Mouse (Mus musculus): Measurements from ENCODE around the gene Bmp5. TPM values are rescaled to one million over a fixed set of nuclear protein-coding genes. Genes with fewer than 3 reads are reported as not detected.

The Bmp5 gene
- polyA plus RNA-seq, 1 experiment: not detected

DNA sequence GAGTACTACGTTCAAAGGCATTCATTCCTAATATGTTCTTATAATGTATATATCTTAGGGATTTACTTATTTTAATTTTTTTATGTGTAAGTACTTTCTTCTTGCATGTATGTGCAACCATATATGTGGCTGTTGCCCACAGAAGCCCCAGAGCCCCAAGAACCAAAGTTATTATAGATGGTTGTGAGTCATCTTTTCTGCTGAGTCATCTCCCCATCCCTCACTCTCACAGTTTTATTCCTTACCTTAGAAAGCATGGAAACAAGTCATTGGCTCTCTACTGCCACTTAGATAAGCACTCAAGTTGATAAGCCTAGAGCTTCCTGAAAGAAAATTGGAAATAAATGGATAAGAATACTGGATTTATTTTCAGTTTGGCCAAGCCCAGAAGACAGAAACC, 40.0 kb downstream of the Bmp5 start:
- no peaks in the 10 kb centered on the region for H3K4me1 ChIP-seq (ENCODE audit: control insufficient read depth)
- H3K4me3 ChIP-seq (replicated peaks): no peak overlapping the region
- H3K9me3 ChIP-seq (ENCODE audit: control insufficient read depth, low read length): no peaks in the 10 kb centered on the region
- no peaks in the 10 kb centered on the region for H3K27me3 ChIP-seq (ENCODE audit: control insufficient read depth)
- TF ChIP-seq TAL1 (IDR thresholded peaks at IDR 0.05; ENCODE audit: low read length): no peak
- no peak for TF ChIP-seq GATA1 (IDR thresholded peaks at IDR 0.05; ENCODE audit: low read length)
- no peaks in the 10 kb centered on the region for H3K36me3 ChIP-seq (ENCODE audit: control insufficient read depth)

DNA sequence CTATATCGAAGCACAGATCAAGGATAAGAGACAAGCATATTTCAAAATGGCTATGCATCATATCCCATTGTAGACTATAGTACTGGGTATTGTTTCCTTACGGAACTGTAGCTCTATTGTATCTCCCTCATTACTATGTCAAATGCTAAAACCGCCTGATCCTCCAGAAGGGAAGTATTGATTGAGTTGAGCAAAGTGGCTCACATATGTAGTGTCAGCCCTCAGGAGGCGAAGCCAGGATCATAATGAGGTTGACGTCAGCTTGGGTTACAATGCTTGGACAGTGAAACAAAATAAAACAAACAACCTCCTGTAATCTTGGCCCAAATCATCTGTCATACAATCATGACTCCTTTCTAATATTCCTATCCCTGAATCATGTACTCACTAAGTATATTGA, 43.2 kb downstream of the Bmp5 start:
- Histone ChIP-seq H3K9me3 (ENCODE audit: control insufficient read depth, low read length) (no peaks in the 10 kb centered on the region), H3K4me1 (ENCODE audit: control insufficient read depth) (no peaks in the 10 kb centered on the region), H3K27me3 (ENCODE audit: control insufficient read depth) (no peaks in the 10 kb centered on the region), H3K4me3 (replicated peaks) (no peak overlapping the region), H3K36me3 (ENCODE audit: control insufficient read depth) (no peaks in the 10 kb centered on the region)
- TF ChIP-seq GATA1 (IDR thresholded peaks at IDR 0.05; ENCODE audit: low read length) (no peak), TAL1 (IDR thresholded peaks at IDR 0.05; ENCODE audit: low read length) (no peak)

DNA sequence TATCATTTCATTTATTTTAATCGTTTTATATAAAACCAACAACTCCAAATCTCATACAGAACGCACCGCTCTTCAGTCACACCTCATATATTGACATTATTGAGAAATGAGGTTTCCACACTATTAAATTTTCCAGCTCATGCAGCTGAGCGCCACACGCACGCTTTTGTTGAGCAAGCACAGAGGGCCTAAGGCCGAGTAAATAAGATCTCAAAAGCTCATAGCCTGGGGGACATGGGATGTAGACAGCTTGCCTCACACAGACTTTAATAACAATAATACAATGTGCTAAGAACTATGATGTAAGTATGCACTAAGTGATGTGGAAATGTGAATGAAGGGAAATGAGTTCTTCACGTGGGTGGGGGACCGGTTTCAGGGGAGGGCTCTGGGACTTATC, 57.3 kb downstream of the Bmp5 start:
- no peaks in the 10 kb centered on the region for H3K9me3 ChIP-seq (ENCODE audit: control insufficient read depth, low read length)
- no peak for TF ChIP-seq TAL1 (IDR thresholded peaks at IDR 0.05; ENCODE audit: low read length)
- H3K4me3 ChIP-seq (replicated peaks): no peak overlapping the region
- H3K36me3 ChIP-seq (ENCODE audit: control insufficient read depth): no peaks in the 10 kb centered on the region
- H3K27me3 ChIP-seq (ENCODE audit: control insufficient read depth): no peaks in the 10 kb centered on the region
- no peaks in the 10 kb centered on the region for H3K4me1 ChIP-seq (ENCODE audit: control insufficient read depth)

DNA sequence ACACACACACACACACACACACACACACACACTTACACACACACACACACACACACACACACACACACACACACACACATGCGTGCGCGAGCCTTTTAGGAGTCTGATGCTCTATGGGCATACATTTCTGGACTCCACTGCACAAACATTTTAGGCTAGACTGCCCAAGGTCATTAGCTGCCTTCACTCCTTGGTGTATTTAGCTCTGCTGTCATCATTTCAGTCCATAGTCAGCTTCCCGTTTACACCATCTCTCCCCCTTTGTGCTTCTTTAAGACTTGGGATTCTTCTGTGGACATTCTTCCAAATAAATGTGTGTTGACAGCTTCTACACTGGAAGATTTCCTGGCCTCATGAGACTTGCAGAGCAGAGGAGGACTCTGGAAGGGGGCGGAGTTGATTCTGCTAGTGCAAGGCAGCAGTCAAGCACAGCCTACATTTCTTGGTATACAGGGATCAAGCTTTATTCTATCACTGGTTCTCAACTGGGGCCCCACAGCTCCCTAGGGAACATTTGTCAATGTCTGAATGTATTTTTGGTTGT, 58.1 kb downstream of the Bmp5 start:
- H3K9me3 ChIP-seq (ENCODE audit: control insufficient read depth, low read length): no peaks in the 10 kb centered on the region
- H3K4me3 ChIP-seq (replicated peaks): no peak overlapping the region
- no peak for TF ChIP-seq TAL1 (IDR thresholded peaks at IDR 0.05; ENCODE audit: low read length)
- no peak for TF ChIP-seq GATA1 (IDR thresholded peaks at IDR 0.05; ENCODE audit: low read length)
- H3K27me3 ChIP-seq (ENCODE audit: control insufficient read depth): no peaks in the 10 kb centered on the region
- H3K4me1 ChIP-seq (ENCODE audit: control insufficient read depth): no peaks in the 10 kb centered on the region
- no peaks in the 10 kb centered on the region for H3K36me3 ChIP-seq (ENCODE audit: control insufficient read depth)

DNA sequence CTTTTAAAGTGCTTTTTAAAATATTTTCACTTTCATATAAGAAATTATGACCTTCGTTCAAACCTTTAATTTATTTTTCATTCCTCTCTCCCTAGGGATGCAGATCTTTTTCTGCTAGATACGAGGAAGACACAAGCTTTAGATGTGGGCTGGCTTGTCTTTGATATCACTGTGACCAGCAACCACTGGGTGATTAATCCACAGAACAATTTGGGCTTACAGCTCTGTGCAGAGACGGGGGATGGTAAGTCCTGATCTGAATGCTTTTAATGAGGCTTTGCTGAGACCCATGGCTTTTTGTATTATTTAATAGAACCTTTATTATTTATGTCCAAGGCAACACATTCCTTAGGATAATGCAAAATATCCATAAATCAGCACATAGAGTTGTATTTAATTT, 64.3 kb downstream of the Bmp5 start:
- H3K36me3 ChIP-seq (ENCODE audit: control insufficient read depth): no peaks in the 10 kb centered on the region
- H3K4me3 ChIP-seq (replicated peaks): no peak overlapping the region
- H3K4me1 ChIP-seq (ENCODE audit: control insufficient read depth): no peaks in the 10 kb centered on the region
- H3K9me3 ChIP-seq (ENCODE audit: control insufficient read depth, low read length): no peaks in the 10 kb centered on the region
- no peaks in the 10 kb centered on the region for H3K27me3 ChIP-seq (ENCODE audit: control insufficient read depth)
- TF ChIP-seq GATA1 (IDR thresholded peaks at IDR 0.05; ENCODE audit: low read length) (no peak), TAL1 (IDR thresholded peaks at IDR 0.05; ENCODE audit: low read length) (no peak)

DNA sequence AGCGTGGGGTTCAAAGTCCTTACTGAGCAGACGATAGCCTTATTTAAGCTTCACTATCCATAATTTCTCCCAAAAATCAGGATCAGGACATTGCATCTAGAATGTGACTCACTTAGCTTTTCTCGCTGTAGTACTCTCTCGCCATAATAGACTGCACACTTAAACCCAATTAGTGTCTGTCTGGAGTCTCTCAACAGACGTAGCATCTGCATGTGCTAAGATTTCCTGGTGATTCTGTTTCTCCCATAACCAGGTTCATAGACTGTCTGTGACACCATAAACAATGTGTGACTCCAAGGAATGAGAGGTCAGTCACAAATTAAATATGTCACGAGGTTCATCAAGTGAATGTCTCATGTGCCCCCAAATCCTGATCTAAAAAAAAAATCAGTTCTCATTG, 65.7 kb downstream of the Bmp5 start:
- TF ChIP-seq GATA1 (IDR thresholded peaks at IDR 0.05; ENCODE audit: low read length) (no peak), TAL1 (IDR thresholded peaks at IDR 0.05; ENCODE audit: low read length) (no peak)
- Histone ChIP-seq H3K27me3 (ENCODE audit: control insufficient read depth) (no peaks in the 10 kb centered on the region), H3K4me3 (replicated peaks) (no peak overlapping the region), H3K4me1 (ENCODE audit: control insufficient read depth) (no peaks in the 10 kb centered on the region), H3K36me3 (ENCODE audit: control insufficient read depth) (no peaks in the 10 kb centered on the region), H3K9me3 (ENCODE audit: control insufficient read depth, low read length) (no peaks in the 10 kb centered on the region)

DNA sequence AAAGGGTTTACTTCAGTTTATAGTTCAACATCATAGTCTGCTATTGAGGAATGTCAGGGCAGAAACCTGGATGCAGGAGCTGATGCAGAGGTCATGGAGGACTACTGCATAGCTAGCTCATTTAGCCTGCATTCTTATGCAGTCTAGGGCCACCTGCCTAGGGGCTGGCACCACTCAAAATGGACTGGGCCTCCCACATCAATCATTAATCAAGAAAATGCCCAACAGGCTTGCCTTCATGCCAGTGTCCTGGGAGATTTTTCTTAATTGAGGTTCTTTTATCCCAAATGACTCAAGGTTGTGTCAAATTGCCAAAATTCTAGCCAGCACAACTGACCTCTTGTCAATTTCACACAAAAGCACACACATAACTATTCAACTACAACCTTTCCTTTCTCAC, 70.8 kb downstream of the Bmp5 start:
- H3K9me3 ChIP-seq (ENCODE audit: control insufficient read depth, low read length): no peaks in the 10 kb centered on the region
- no peaks in the 10 kb centered on the region for H3K4me1 ChIP-seq (ENCODE audit: control insufficient read depth)
- no peak for TF ChIP-seq GATA1 (IDR thresholded peaks at IDR 0.05; ENCODE audit: low read length)
- no peak for TF ChIP-seq TAL1 (IDR thresholded peaks at IDR 0.05; ENCODE audit: low read length)

DNA sequence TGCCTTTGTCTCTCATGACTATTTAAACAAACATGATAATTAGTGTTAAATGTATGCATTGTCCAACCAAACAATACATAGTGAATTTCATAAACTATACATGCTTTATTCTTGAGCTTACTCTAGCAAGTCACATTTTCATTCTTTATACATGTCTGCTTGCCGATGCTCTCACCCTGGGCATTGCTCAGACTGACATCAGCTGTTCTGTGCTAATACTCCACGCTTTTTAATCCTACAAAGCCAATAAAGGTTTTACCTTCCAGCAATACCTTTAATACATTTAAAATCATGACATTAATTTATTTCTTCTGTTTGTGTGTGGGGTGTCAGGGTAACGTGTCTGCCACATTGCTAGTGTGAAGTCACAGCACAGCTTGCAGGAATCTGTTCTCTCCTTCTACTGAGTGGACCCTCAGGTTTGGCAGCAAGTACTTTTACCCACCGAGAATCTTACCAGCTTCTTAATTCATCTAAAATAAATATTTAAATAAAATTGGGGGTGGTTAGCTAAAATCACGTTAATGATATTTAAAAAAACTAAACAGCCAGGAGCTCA, 75.6 kb downstream of the Bmp5 start:
- TF ChIP-seq GATA1 (IDR thresholded peaks at IDR 0.05; ENCODE audit: low read length) (no peak), TAL1 (IDR thresholded peaks at IDR 0.05; ENCODE audit: low read length) (no peak)
- no peak overlapping the region for H3K4me3 ChIP-seq (replicated peaks)
- H3K9me3 ChIP-seq (ENCODE audit: control insufficient read depth, low read length): no peaks in the 10 kb centered on the region
- H3K4me1 ChIP-seq (ENCODE audit: control insufficient read depth): no peaks in the 10 kb centered on the region
- no peaks in the 10 kb centered on the region for H3K36me3 ChIP-seq (ENCODE audit: control insufficient read depth)
- no peaks in the 10 kb centered on the region for H3K27me3 ChIP-seq (ENCODE audit: control insufficient read depth)

More for the DNA sequence above, 70.8 kb downstream of the Bmp5 start:
- H3K36me3 ChIP-seq (ENCODE audit: control insufficient read depth): no peaks in the 10 kb centered on the region
- H3K4me3 ChIP-seq (replicated peaks): no peak overlapping the region
- no peaks in the 10 kb centered on the region for H3K27me3 ChIP-seq (ENCODE audit: control insufficient read depth)

DNA sequence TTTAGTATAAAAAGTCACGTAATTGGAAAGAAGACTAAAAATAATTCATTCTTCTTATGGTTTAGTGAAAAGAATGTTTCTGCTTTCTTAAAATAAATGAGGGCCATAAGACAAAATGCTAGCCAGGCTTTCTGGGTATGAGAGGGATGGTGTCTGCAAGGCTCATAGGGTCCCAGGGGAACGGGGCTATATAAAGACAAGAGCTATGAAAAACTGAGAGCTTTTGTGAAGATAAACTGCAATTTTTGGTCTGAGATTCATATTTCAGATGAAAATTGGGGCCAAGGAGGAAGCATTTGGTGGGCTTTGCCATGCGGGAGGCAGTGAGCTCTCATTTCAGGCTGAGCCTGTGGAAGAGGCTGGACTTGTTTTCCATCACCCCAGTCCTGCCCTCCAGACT, 83.0 kb downstream of the Bmp5 start:
- TF ChIP-seq TAL1 (IDR thresholded peaks at IDR 0.05; ENCODE audit: low read length): no peak
- TF ChIP-seq GATA1 (IDR thresholded peaks at IDR 0.05; ENCODE audit: low read length): no peak
- Histone ChIP-seq H3K27me3 (ENCODE audit: control insufficient read depth) (no peaks in the 10 kb centered on the region), H3K4me1 (ENCODE audit: control insufficient read depth) (no peaks in the 10 kb centered on the region), H3K9me3 (ENCODE audit: control insufficient read depth, low read length) (no peaks in the 10 kb centered on the region), H3K36me3 (ENCODE audit: control insufficient read depth) (no peaks in the 10 kb centered on the region), H3K4me3 (replicated peaks) (no peak overlapping the region)

DNA sequence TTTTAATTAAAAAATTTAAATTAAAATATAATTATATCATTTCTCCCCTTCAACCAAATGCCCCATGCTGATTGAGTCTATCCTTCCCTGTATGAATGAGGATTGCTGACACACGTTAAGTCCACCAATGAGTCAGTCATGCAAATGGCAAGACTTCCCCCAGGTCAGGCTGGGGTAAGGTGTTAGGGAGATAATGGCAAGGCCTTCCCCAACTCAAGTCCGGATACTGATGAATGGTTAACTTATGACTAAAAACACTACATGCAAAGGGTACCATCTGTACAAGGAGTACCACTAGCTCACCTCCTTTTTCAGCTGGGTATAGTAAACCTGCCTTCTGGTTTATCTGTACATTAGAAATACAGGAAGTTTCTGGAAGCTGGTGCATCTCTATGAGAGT, 83.8 kb downstream of the Bmp5 start:
- no peaks in the 10 kb centered on the region for H3K27me3 ChIP-seq (ENCODE audit: control insufficient read depth)
- no peaks in the 10 kb centered on the region for H3K9me3 ChIP-seq (ENCODE audit: control insufficient read depth, low read length)
- no peaks in the 10 kb centered on the region for H3K4me1 ChIP-seq (ENCODE audit: control insufficient read depth)
- TF ChIP-seq TAL1 (IDR thresholded peaks at IDR 0.05; ENCODE audit: low read length): no peak
- no peak for TF ChIP-seq GATA1 (IDR thresholded peaks at IDR 0.05; ENCODE audit: low read length)
- no peak overlapping the region for H3K4me3 ChIP-seq (replicated peaks)
- H3K36me3 ChIP-seq (ENCODE audit: control insufficient read depth): no peaks in the 10 kb centered on the region
